Mouse (Mus musculus): ENCODE data around the gene Sorcs2. TPM values are rescaled to one million over a fixed set of nuclear protein-coding genes. Genes with fewer than 3 reads are reported as not detected.
A peak's percentile ranks its signal among the peaks of the same experiment; 100 is the strongest.

Gene Sorcs2
- polyA plus RNA-seq, 1 experiment from 2014 or later: 12.8 TPM

DNA sequence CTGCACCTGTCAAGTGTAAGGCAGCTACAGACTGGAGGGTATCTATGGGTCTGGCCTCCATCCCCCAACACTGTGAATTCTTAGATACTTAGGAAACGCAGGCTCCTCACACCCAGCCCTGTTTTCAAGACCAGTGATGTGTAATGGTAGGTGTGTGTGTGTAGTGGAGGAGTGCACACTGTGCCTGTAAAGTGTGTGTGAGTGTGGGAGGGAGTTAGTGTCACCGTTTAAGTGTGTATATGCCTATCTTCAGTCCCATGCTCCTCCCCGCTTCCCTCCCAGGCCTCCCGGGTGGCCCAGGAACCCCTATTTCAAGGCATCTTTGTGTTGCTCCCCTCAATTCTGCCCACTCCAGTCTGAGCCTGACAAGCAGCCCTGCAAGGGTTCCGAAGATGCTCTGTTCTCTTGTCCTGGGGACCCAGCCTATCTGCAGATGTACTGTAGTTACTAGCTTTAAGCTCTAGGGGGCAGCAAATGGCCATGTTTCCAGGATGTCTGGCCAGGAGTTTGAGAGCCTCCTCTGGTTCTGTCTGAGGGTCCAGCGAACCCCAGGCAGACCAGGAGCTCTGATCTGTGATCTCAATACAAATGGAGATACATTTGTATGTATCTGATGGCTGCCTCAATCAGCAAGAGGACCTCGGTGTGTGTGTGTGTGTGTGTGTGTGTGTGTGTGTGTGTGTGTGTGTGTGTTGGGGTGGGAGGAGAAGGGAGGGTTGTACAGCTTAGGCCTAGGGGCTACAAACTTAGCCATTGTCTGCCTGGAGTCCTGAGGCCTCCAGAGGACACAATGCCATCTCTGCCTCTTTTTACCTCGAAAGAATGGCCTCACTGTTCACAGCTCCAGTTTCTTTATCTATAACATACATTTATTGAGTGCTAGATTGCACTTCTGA lies 364.2 kb downstream of the Sorcs2 start:
- DNase-seq (ENCODE audit: low spot score): peak; percentile 75
- Histone ChIP-seq H3K9ac (ENCODE audit: low read length) (no peak overlapping the region), H3K4me3 (ENCODE audit: low read depth, low read length) (no peak overlapping the region), H3K27ac (ENCODE audit: low read depth) (0 out of 2 replicates have a peak overlapping the region, but pooled peaks have one; percentile 18), H3K4me2 (ENCODE audit: low read length) (no peak overlapping the region), H3K27me3 (replicated peaks; ENCODE audit: control insufficient read depth, insufficient read depth, low read length) (no peaks in the 10 kb centered on the region), H3K4me1 (replicated peaks; ENCODE audit: control insufficient read depth, insufficient read depth, low read length) (peaks cover 7% of the 10 kb centered on the region), H3K9me3 (ENCODE audit: control insufficient read depth, low read length) (no peaks in the 10 kb centered on the region), H3K36me3 (ENCODE audit: control insufficient read depth, insufficient read depth, low read length) (0 out of 2 replicates have a peak, but pooled peaks cover 4% of the 10 kb centered on the region)
- ATAC-seq (replicated peaks; ENCODE audit: low FRiP score, low TSS enrichment, low read depth): peak; percentile 44
- 54% methylated on average over 8 of the region's 8 CpGs for WGBS

DNA sequence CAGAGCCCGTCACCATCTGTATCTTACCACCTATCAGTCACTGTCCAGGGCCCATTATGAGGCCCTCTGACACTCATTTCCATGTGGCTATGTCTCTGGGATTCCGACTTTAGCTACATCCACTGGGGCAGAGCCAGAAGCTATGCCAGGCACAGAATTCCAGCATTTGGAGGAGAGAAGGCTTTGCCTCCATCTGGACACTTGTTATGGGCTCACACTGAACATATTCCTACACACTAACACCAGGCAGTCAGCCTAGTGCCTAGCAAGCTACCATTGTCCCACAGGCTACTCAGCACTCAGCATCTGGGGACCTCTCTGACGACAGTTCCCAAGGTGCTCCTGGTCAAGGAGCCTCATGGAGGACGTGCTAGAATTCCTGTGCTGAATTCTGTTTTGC lies 372.9 kb downstream of the Sorcs2 start:
- ATAC-seq (replicated peaks; ENCODE audit: low FRiP score, low TSS enrichment, low read depth) (no peak), DNase-seq (ENCODE audit: low spot score) (no peak)
- H3K4me1 ChIP-seq (replicated peaks; ENCODE audit: control insufficient read depth, insufficient read depth, low read length): peaks cover 5% of the 10 kb centered on the region; the same call in 1 of the 2 replicates
- H3K36me3 ChIP-seq (ENCODE audit: control insufficient read depth, insufficient read depth, low read length): 0 out of 2 replicates have a peak, but pooled peaks cover 4% of the 10 kb centered on the region
- H3K9ac ChIP-seq (ENCODE audit: low read length): no peak overlapping the region
- 79% methylated on average over 4 of the region's 4 CpGs for WGBS
- no peak overlapping the region for H3K4me3 ChIP-seq (ENCODE audit: low read depth, low read length)
- no peak overlapping the region for H3K4me2 ChIP-seq (ENCODE audit: low read length)
- no peak overlapping the region for H3K27ac ChIP-seq (ENCODE audit: low read depth)
- no peaks in the 10 kb centered on the region for H3K27me3 ChIP-seq (replicated peaks; ENCODE audit: control insufficient read depth, insufficient read depth, low read length)
- no peaks in the 10 kb centered on the region for H3K9me3 ChIP-seq (ENCODE audit: control insufficient read depth, low read length)

DNA sequence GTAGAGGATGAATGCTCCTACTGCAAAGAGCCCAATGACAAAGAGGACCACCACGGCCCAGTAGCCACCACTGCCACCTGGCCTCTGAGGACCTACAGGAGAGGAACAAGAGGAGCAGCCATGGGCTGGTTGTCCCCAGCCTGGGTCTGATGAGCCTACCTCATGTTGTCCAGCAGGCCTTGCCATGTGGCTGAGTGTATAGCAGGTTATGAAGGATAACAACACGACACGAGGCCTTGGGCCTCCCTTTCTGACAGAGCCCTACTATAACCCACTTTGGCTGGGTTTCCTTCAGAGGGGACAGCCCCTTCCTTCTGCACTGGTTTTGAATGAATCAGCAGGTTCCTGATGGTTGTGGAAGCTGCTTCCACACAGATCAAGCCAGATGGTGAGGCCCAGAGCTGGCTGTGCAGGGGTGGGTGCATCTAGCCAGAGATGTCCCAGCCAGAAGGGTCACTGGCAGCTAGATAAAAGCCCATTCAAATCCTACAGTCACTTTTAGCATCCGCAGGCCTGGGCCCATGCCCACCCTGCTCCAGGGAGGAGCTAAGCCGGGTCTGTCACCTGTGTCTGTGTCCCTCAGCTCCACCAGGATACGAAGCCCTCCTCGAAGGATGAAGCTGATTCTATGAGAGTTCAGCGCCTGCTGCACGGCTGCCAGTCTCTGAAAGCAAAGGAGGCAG lies 373.8 kb downstream of the Sorcs2 start:
- ATAC-seq (replicated peaks; ENCODE audit: low FRiP score, low TSS enrichment, low read depth) (no peak), DNase-seq (ENCODE audit: low spot score) (no peak)
- 0 out of 2 replicates have a peak, but pooled peaks cover 4% of the 10 kb centered on the region for H3K36me3 ChIP-seq (ENCODE audit: control insufficient read depth, insufficient read depth, low read length)
- H3K27ac ChIP-seq (ENCODE audit: low read depth): no peak overlapping the region
- H3K27me3 ChIP-seq (replicated peaks; ENCODE audit: control insufficient read depth, insufficient read depth, low read length): no peaks in the 10 kb centered on the region
- peaks cover 5% of the 10 kb centered on the region; the same call in 1 of the 2 replicates for H3K4me1 ChIP-seq (replicated peaks; ENCODE audit: control insufficient read depth, insufficient read depth, low read length)
- H3K9me3 ChIP-seq (ENCODE audit: control insufficient read depth, low read length): no peaks in the 10 kb centered on the region
- no peak overlapping the region for H3K4me2 ChIP-seq (ENCODE audit: low read length)
- H3K9ac ChIP-seq (ENCODE audit: low read length): no peak overlapping the region
- 89% methylated on average over 9 of the region's 9 CpGs for WGBS
- H3K4me3 ChIP-seq (ENCODE audit: low read depth, low read length): no peak overlapping the region

DNA sequence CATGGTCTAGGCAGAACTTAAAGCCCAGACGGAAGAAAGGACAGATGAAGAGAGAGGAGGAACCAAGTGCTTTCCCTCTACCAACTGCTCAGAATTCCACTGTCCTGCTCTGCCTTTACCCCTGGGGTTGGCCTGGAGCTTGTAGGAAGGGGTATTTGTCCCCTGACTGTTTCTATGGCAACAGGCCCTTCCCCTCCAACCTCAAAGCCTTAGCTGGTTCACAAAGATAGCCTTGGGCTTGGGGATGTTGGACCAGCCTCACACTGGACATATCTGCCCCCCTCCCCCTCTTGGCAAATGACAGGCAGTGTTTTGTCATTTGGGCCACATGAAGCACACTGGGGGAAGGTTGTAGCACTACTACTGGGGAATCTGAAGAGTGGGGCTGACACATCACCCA lies 375.6 kb downstream of the Sorcs2 start:
- Histone ChIP-seq H3K9ac (ENCODE audit: low read length) (no peak overlapping the region), H3K4me3 (ENCODE audit: low read depth, low read length) (no peak overlapping the region), H3K9me3 (ENCODE audit: control insufficient read depth, low read length) (no peaks in the 10 kb centered on the region), H3K36me3 (ENCODE audit: control insufficient read depth, insufficient read depth, low read length) (0 out of 2 replicates have a peak, but pooled peaks cover 7% of the 10 kb centered on the region), H3K4me2 (ENCODE audit: low read length) (no peak overlapping the region), H3K27me3 (replicated peaks; ENCODE audit: control insufficient read depth, insufficient read depth, low read length) (no peaks in the 10 kb centered on the region), H3K4me1 (replicated peaks; ENCODE audit: control insufficient read depth, insufficient read depth, low read length) (peaks cover under 1% of the 10 kb centered on the region; the same call in 1 of the 2 replicates), H3K27ac (ENCODE audit: low read depth) (no peak overlapping the region)
- no peak for ATAC-seq (replicated peaks; ENCODE audit: low FRiP score, low TSS enrichment, low read depth)
- no peak for DNase-seq (ENCODE audit: low spot score)
- 85% methylated on average over 1 of the region's 1 CpGs for WGBS

DNA sequence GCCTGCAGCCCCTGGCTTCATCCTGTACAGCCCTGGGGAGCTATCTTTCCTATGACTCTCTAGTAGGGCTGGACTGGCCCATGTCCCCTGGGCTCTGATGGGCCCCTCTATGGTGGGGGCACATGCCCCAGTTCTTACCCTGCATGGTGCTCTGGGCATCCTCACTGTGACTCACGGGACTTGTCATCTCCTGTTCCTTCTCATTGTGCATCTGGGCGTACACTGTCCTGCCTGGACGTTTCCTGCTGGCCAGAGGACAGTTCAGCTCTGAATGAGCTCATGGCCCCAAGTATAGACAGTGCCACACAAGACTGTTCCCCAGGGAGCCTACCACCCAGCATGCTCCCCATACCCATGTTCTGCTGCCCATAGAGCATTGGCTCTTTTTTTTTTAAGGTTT lies 376.8 kb downstream of the Sorcs2 start:
- WGBS: 78% methylated on average over 3 of the region's 3 CpGs
- ATAC-seq (replicated peaks; ENCODE audit: low FRiP score, low TSS enrichment, low read depth): no peak
- no peak for DNase-seq (ENCODE audit: low spot score)

DNA sequence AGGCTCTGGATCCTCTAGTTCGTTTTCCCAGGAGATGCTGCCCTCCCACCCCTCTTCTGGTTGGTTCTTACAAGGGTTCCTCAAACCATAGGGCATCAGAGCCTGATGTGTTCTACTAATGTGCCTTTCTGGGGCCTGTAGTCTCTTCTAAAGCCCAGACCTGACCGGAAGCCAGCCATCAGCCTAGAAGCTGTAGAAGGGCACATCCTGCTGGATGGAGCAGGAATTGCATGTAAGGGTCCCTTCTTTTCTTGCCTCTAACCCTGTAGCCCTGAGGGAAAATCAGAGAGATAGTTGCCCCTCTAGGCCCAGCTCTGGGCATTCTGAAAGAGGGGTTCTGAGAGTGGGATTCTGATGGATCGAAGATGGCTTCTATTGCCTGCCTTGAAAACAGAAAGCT lies 379.6 kb downstream of the Sorcs2 start:
- H3K36me3 ChIP-seq (ENCODE audit: control insufficient read depth, insufficient read depth, low read length): 0 out of 2 replicates have a peak, but pooled peaks cover 2% of the 10 kb centered on the region
- H3K9me3 ChIP-seq (ENCODE audit: control insufficient read depth, low read length): no peaks in the 10 kb centered on the region
- H3K4me1 ChIP-seq (replicated peaks; ENCODE audit: control insufficient read depth, insufficient read depth, low read length): no peaks in the 10 kb centered on the region
- WGBS: 91% methylated on average over 3 of the region's 3 CpGs
- H3K27ac ChIP-seq (ENCODE audit: low read depth): no peak overlapping the region
- H3K4me3 ChIP-seq (ENCODE audit: low read depth, low read length): no peak overlapping the region
- no peak for DNase-seq (ENCODE audit: low spot score)
- H3K4me2 ChIP-seq (ENCODE audit: low read length): no peak overlapping the region
- ATAC-seq (replicated peaks; ENCODE audit: low FRiP score, low TSS enrichment, low read depth): no peak
- no peak overlapping the region for H3K9ac ChIP-seq (ENCODE audit: low read length)
- H3K27me3 ChIP-seq (replicated peaks; ENCODE audit: control insufficient read depth, insufficient read depth, low read length): no peaks in the 10 kb centered on the region

More for the DNA sequence above, 376.8 kb downstream of the Sorcs2 start:
- Histone ChIP-seq H3K9me3 (ENCODE audit: control insufficient read depth, low read length) (no peaks in the 10 kb centered on the region), H3K4me1 (replicated peaks; ENCODE audit: control insufficient read depth, insufficient read depth, low read length) (no peaks in the 10 kb centered on the region), H3K9ac (ENCODE audit: low read length) (no peak overlapping the region), H3K27ac (ENCODE audit: low read depth) (no peak overlapping the region), H3K4me3 (ENCODE audit: low read depth, low read length) (no peak overlapping the region), H3K27me3 (replicated peaks; ENCODE audit: control insufficient read depth, insufficient read depth, low read length) (no peaks in the 10 kb centered on the region), H3K4me2 (ENCODE audit: low read length) (no peak overlapping the region), H3K36me3 (ENCODE audit: control insufficient read depth, insufficient read depth, low read length) (0 out of 2 replicates have a peak, but pooled peaks cover 7% of the 10 kb centered on the region)

DNA sequence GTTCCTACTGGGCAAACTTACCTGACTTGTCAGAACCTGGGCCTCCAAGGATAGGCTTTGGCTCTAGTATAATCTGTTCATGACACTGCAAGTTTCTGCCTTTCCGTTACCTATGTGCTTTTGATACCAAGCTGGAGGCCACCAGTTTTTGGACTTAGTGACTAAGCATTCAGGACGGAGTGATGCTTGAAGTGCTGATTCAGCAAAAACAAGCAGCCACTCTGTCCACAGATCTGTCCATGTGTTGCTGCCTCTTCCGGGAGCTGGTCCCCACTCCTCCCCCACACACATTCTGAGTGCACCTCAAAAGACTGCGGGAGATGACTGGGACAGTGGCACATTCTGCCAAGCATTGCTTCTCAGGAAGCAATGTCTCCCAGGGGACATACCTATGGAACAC lies 388.5 kb downstream of the Sorcs2 start:
- Histone ChIP-seq H3K4me2 (ENCODE audit: low read length) (no peak overlapping the region), H3K36me3 (ENCODE audit: control insufficient read depth, insufficient read depth, low read length) (no peaks in the 10 kb centered on the region), H3K9ac (ENCODE audit: low read length) (no peak overlapping the region), H3K27me3 (replicated peaks; ENCODE audit: control insufficient read depth, insufficient read depth, low read length) (no peaks in the 10 kb centered on the region), H3K9me3 (ENCODE audit: control insufficient read depth, low read length) (no peaks in the 10 kb centered on the region), H3K4me1 (replicated peaks; ENCODE audit: control insufficient read depth, insufficient read depth, low read length) (no peaks in the 10 kb centered on the region), H3K4me3 (ENCODE audit: low read depth, low read length) (no peak overlapping the region), H3K27ac (ENCODE audit: low read depth) (no peak overlapping the region)
- DNase-seq (ENCODE audit: low spot score) (no peak), ATAC-seq (replicated peaks; ENCODE audit: low FRiP score, low TSS enrichment, low read depth) (no peak)
- 84% methylated on average over 4 of the region's 4 CpGs for WGBS

DNA sequence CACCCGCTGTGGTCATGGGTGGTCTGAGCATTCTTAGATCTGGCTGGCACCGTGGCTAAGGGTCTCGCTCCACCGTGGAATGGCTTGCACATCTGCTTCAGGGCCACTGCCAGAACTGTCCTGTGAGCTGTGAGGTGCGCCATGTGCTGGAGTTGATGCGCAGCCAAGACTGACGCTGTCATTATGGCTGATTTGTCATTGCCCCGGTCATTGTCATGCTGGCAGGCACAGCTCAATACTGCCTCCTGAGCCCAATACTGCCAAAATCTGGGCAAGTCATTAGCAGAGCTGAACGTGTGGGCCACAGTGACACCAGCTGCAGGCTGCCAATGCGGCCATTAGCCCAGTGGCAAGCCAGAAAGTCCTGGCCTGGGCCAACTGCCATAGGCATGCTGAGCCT lies 390.3 kb downstream of the Sorcs2 start:
- no peak for ATAC-seq (replicated peaks; ENCODE audit: low FRiP score, low TSS enrichment, low read depth)
- 85% methylated on average over 10 of the region's 10 CpGs for WGBS
- no peak for DNase-seq (ENCODE audit: low spot score)
- Histone ChIP-seq H3K27me3 (replicated peaks; ENCODE audit: control insufficient read depth, insufficient read depth, low read length) (no peaks in the 10 kb centered on the region), H3K9me3 (ENCODE audit: control insufficient read depth, low read length) (no peaks in the 10 kb centered on the region), H3K4me1 (replicated peaks; ENCODE audit: control insufficient read depth, insufficient read depth, low read length) (no peaks in the 10 kb centered on the region), H3K4me2 (ENCODE audit: low read length) (no peak overlapping the region), H3K36me3 (ENCODE audit: control insufficient read depth, insufficient read depth, low read length) (peaks cover 6% of the 10 kb centered on the region; the same call in 1 of the 2 replicates), H3K27ac (ENCODE audit: low read depth) (no peak overlapping the region), H3K9ac (ENCODE audit: low read length) (no peak overlapping the region), H3K4me3 (ENCODE audit: low read depth, low read length) (no peak overlapping the region)

Measured in intestine, embryonic 14.5 days (tissue).